Mouse (Mus musculus) urinary bladder, adult 18-20 months (tissue): Measurements from ENCODE around the gene Tent5a.
A peak's percentile ranks its signal among the peaks of the same experiment; 100 is the strongest.

Experiments
- DNase-seq, 2 experiments: peaks; one replicate each; pipeline ENCODE4 v3.0.0; 2022; ENCODE audit warnings: low spot score in 2 of 2, mixed read lengths in 2 of 2

Gene Tent5a

GRCm38 (mm10) chr9:85327242-85328211 lies at the start of gene Tent5a:
Tent5a (minus strand) TSS chr9:85327348.
- peak; percentile 72 to 86 for DNase-seq

GRCm38 (mm10) chr9:85376643-85377307 lies 49.6 kb upstream of the Tent5a start:
- DNase-seq: no peak

- no peak for DNase-seq
These were observed 48.0 kb upstream of the Tent5a start for GRCm38 (mm10) chr9:85375152-85375551.

GRCm38 (mm10) chr9:85372034-85372433 lies 44.9 kb upstream of the Tent5a start:
- DNase-seq: no peak

- DNase-seq: no peak
These were observed 42.4 kb upstream of the Tent5a start for GRCm38 (mm10) chr9:85369512-85369911.

GRCm38 (mm10) chr9:85357154-85357860 lies 30.2 kb upstream of the Tent5a start:
- DNase-seq: no peak

GRCm38 (mm10) chr9:85355559-85355958 lies 28.4 kb upstream of the Tent5a start:
- DNase-seq: no peak

- no peak for DNase-seq
These were observed 20.8 kb upstream of the Tent5a start for GRCm38 (mm10) chr9:85347823-85348523.

- DNase-seq: no peak
These were observed 16.0 kb upstream of the Tent5a start for GRCm38 (mm10) chr9:85342892-85343785.

- no peak for DNase-seq
These were observed 13.2 kb upstream of the Tent5a start for GRCm38 (mm10) chr9:85340303-85340702.

GRCm38 (mm10) chr9:85336046-85336445 lies 8.9 kb upstream of the Tent5a start:
- DNase-seq: no peak

- DNase-seq: no peak
These were observed 4.4 kb upstream of the Tent5a start for GRCm38 (mm10) chr9:85331521-85331920.

GRCm38 (mm10) chr9:85328259-85328658 lies 1.1 kb upstream of the Tent5a start:
- DNase-seq: peak; percentile 83 to 91

GRCm38 (mm10) chr9:85326292-85327241 lies 581 bp downstream of the Tent5a start:
- DNase-seq: peak; percentile 57 to 64

GRCm38 (mm10) chr9:85325201-85325868 lies 1.8 kb downstream of the Tent5a start:
- no peak for DNase-seq

GRCm38 (mm10) chr9:85324158-85324875 lies 2.8 kb downstream of the Tent5a start:
- no peak for DNase-seq

- no peak for DNase-seq
These were observed 6.8 kb downstream of the Tent5a start for GRCm38 (mm10) chr9:85320167-85320951.
